Mouse (Mus musculus) testis, postnatal 10 days (tissue): ENCODE data around the gene Lrrc4.

Source experiments
- DNase-seq: peaks from one replicate; pipeline ENCODE4 v3.0.0; 2021; ENCODE audit warnings: low spot score

Lrrc4 gene

GRCm38 (mm10) chr6:28831011-28831853 lies at the start of gene Lrrc4:
TSS of gene Lrrc4 (minus strand) at chr6:28831747.
- DNase-seq = no peak

DNA sequence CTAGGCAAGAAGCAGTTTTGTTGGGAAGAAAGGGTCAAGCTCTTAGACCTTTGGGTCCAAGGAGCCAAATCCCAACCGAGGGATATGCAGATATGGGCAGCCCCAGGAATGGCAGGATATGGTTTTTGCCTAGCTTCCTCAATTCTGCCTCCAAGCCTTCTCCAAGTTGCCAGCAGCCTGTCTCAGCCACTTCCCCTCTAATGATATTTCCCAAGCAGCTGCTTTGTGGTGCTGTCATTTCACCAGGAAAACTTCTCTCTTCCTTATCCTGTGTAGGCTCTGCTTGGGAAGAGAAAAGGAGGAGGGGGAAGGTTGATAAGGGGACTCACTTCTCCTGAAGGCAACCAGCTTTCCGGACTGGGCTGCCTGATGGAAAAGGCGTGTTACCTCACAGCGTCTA lies 49.4 kb upstream of the Lrrc4 start:
- no peak for DNase-seq

- no peak for DNase-seq
Measured at GRCm38 (mm10) chr6:28879315-28879714, 47.8 kb upstream of the Lrrc4 start.

DNA sequence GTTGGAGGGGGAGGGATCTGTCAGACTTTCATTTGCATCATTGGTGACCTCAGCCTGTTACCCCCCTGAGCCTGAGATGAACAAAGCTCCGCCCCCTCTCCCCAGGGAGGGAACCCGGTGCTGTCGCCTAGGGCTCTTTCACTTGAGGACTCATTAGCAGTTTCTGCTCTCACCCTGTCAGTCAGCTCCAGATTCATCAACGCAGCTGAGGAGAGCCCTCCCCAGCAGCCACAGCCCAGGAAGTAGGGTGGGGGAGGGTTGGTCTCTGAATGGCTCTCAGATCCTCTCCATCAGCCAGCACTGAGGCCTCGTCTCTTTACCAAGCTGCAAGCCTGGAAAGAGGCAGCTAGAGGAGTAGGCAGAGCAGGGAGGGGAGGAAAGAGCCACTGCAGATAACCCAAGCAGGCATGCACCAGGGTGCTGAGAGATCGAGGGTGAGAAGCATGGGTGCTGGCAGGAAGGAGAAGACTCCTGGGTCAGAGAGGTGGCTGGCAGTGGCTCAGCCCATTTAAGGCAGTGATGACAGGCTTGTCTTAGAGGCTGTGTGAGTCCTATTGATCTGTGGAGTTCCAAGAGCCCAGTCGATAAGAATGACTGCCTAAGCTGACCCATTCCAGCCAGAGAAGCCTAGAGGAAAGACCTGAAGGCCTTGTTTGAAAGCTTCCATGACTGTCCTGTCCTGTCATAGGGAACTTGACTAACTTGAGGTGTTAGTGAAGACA lies 46.6 kb upstream of the Lrrc4 start:
- DNase-seq = no peak

GRCm38 (mm10) chr6:28876492-28876891 lies 44.9 kb upstream of the Lrrc4 start:
- no peak for DNase-seq

GRCm38 (mm10) chr6:28875333-28875732 lies 43.8 kb upstream of the Lrrc4 start:
- no peak for DNase-seq

GRCm38 (mm10) chr6:28874759-28875158 lies 43.2 kb upstream of the Lrrc4 start:
- no peak for DNase-seq

DNA sequence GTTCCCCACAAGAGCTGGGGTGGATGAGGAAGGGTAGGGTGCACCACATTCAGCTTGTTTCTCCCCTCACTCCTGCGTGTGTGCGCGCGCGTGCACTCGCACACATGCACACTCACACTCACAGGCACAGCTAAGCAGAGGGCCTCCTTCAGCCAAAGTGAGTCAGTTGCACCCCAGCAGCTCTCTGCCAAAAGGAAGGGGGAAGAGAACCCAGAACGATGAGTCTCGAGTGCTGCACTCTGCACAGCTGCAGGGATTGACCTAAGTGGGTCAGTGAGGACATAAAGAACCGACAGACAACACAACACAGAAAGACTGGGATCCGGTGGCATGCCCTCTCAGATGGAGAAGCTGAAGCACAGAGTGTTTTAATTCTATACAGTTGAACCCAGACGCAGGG lies 42.5 kb upstream of the Lrrc4 start:
- no peak for DNase-seq

GRCm38 (mm10) chr6:28872421-28872795 lies 40.9 kb upstream of the Lrrc4 start:
- no peak for DNase-seq

- DNase-seq = no peak
Measured at GRCm38 (mm10) chr6:28871725-28872420, 40.3 kb upstream of the Lrrc4 start.

- DNase-seq = no peak
Measured at GRCm38 (mm10) chr6:28867516-28868251, 36.1 kb upstream of the Lrrc4 start.

DNA sequence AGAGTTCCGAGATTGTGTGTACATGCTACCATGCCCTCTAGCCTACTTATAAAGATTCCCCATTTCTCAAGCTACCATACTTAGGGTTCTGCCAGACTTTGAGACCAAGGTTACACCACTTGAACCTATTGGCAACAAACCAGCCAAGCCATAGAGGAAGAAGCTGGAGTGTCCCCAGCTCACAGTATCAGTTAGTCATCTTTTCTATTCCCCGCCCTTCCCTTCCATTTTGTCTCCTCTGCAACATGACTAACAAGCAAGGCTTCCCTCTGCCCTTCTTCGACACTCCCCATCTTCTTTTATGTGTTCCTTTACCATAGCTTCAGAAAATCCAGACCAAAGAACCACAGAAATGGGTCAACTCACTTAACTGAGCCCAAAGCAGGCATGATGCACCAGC lies 34.7 kb upstream of the Lrrc4 start:
- DNase-seq = no peak

DNA sequence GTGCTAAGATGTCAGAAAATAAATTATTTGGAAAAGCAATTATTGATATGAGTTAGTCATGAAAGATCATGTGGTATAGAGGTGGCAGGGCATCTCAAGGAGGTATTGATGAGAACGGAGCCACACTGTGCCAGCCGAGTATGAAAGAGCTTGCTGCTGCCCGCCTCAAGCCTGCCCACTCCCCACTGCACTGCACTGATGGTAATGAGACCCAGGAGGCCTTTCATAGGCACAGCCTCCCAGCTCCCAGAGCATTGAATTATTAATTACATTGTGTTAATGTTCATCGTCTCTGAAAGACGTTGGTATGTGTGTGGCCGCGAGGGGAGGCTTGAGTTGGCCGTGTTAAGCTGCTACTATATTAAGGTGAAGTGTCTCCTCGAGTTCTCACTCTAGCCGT lies 33.6 kb upstream of the Lrrc4 start:
- DNase-seq = no peak

DNA sequence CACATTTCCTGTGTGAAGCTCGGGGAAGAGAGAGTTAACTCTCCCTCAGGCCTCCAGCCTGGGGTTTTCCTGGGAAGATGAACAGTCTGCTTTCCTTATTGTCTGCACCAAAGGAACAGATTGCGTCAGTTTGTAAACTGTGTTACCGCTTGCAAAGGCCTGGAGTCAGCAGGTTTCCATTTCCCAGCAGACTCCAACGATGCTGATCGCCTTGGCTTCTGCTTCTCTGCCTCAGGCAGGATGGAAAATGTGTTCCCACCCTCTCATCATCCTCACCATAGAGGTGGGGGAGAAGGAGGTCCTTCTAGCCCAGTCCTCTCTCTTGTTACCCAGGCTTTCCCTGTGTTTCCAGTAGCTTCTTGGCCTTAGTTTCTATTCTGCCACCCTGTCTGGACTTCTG lies 33.1 kb upstream of the Lrrc4 start:
- no peak for DNase-seq

GRCm38 (mm10) chr6:28862304-28862703 lies 30.8 kb upstream of the Lrrc4 start:
- DNase-seq = no peak

GRCm38 (mm10) chr6:28860922-28861321 lies 29.4 kb upstream of the Lrrc4 start:
- DNase-seq = no peak

- no peak for DNase-seq
Measured at GRCm38 (mm10) chr6:28860450-28860849, 28.9 kb upstream of the Lrrc4 start.

DNA sequence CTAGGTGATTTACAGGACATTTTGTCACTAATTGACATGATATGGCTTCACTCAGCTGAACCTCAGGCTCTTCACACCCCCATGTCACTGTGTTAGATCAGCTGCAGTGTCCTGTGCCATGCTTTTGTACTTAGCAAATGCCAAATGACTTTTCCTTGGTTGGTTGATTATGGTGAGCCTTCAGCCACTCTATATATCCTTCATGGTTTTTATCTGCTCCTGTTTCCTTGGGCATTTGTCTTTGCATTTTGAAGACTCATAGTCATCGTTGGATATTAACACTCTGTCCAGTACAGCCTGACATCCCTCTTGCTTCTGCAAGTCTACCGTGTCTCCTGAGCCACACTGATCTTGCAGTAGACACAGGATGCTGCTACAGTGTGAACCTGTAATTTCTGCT lies 27.5 kb upstream of the Lrrc4 start:
- DNase-seq = no peak

- no peak for DNase-seq
Measured at GRCm38 (mm10) chr6:28857198-28858180, 25.9 kb upstream of the Lrrc4 start.

DNA sequence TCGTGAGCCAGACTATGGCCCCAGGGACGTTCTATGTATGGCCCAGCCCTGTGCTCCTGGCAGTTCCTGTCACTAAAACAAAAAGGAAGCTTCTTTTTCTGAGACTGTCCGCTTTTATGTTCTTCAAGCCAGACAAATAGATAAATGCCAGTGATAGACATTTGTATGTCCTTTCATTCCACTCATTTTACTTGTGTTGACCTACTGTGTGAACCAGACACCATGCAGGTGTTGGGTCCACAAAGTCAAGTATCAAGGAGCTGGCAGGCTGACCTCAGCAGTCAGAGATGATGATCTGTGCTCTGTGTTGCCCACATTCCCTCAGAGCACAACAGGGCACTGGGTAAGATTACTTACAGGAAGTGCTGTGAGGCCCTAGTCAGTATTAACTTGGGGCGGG lies 25.2 kb upstream of the Lrrc4 start:
- DNase-seq = no peak

DNA sequence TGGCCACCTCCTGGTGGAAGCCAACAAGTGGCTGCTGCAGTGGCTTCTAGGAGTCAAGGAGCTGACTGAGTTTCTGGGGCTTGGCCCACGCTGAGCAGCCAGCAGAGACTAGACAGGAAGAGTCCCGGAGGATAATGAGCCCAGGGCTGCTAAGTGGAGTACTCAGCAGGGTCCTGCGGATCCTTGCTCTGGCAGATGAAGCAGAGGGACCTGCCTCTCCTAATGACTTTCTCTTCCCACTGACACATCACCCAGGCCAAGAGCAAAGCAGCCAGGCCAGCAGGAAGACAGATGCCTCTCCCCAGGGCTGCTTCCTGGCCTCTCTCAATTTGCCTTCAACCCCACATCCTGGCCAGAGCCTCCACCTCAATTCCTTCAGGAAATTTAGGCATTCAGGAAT lies 23.9 kb upstream of the Lrrc4 start:
- no peak for DNase-seq
